Mouse (Mus musculus): ENCODE data around the gene Olfr1393.

DNA sequence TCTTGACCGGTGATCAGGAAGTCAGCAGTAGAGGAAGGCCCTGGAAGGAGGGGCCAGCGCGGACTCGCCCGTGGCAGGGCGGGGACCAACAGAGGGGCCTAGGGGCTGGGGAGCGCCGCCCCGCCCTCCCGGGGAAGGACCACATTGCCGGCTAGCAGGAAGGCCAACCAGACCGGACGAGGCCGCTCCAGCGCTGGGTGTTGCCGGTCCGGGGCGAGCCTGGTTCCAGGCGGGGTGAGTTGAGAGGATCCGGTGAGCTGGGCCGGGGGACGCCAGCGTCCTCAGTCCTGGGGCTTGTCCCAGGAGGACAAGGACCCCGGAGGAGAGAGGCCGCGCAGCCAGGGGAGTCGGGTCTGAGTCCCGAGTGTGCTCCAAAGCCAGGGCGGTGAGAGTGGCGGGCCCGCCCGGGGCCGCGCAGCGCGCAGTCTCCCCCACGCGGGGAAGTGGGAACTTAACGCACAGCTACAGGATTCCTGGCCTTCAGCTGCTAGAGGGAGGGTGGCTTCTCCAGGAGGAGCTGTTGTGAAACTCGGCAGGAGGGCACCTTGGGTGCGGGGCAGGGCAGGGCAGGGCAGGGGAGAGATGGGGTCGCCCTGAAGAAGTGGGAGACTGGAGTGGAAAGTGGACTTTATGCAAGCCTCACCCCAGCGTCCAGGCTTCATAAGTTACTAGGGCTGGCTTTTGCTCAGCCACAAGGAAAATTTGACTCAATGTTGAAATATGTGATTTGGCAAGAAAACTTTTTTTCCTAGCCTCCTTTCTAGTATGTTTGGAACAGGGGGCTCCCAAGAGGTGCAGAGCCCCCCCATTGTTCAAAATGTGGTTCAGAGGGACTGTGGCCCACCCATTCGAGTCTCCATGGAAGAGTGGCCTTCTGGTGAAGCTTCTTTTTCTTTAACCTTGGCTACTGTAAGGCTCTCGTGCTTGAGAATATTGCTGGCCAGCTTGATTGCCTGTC lies 27.4 kb upstream of the Olfr1393 start:
- TF ChIP-seq POLR2A (IDR thresholded peaks at IDR 0.05; ENCODE audit: insufficient read length, low read depth) (peak; percentile 96), E2F4 (IDR thresholded peaks at IDR 0.05; ENCODE audit: insufficient read depth) (no peak), TCF12 (IDR thresholded peaks at IDR 0.05; ENCODE audit: insufficient read depth, poor library complexity, severe bottlenecking) (no peak), USF1 (IDR thresholded peaks at IDR 0.05; ENCODE audit: low read depth) (no peak), TCF3 (IDR thresholded peaks at IDR 0.05; ENCODE audit: insufficient read length, low read depth) (no peak), MYOD1 (IDR thresholded peaks at IDR 0.05; ENCODE audit: control insufficient read depth in 1 of 3, insufficient read length in 2 of 3, low read depth in 2 of 3) (peak in 1 of 3 experiments; percentile 6)

All from myocyte (in vitro differentiated cells).